Mouse (Mus musculus) thymus, adult 18-20 months (tissue): Measurements from ENCODE around the gene Zfp84.

Experiments used
- DNase-seq, 2 experiments: peaks; one replicate each; pipeline ENCODE4 v3.0.0; 2022; ENCODE audit warnings: mixed read lengths in 2 of 2

Gene Zfp84

GRCm38 (mm10) chr7:29818619-29819254 lies 50.4 kb downstream of the Zfp84 start:
- DNase-seq = peak; percentile 32 to 60

GRCm38 (mm10) chr7:29828001-29828400 lies 59.6 kb downstream of the Zfp84 start:
- DNase-seq = no peak
